Mouse (Mus musculus) thymus, postnatal 25 days (tissue): ENCODE measurements around the gene Gm30083.

Source experiments
- DNase-seq: peaks from one replicate; pipeline ENCODE4 v3.0.0; 2022

Gene Gm30083

DNA sequence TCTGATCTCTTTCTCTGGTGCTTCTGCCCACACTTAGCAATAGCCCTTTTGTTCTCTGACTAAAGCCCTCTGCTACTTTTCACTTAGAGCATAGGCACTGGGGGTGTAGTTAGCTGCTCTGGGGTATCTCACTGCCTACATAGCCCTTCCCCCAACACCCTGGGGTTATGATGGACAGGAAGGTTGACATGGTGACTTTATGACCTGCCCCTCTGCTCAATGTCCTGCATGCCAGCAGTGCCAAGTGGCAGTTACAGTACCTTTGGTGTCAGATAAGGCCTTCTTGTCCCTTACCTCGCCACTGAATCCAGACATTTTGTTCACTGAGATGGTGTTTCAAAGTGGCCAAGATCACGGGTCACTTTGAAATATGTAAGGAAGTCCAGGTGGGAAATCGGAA lies at the start of gene Gm30083:
Gene Gm30083 (minus strand): TSS at position 120 of the 400 bp plus-strand sequence.
- DNase-seq: no peak

DNA sequence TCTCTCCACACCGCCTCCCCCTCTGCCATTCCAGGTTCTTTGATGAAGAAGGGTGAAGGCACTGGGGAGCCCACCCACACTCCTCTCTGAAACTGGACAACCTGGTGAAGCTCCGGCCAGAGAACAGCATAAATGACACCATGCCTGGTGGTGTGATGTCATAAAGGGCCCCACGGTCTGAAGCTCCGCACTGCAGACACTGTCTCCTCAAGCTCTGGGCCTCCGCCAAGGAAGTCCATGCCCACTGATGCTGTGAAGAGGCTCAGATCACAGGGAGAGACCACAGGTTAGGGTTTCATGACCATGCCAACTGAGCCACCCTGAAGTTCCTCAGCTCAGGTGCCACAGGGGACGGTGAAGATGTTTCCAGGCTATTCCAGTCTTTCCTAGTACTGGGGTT lies 37.5 kb upstream of the Gm30083 start, which contains the start of gene Antxrl:
Gene Antxrl (plus strand): TSS at position 192 of the 400 bp plus-strand sequence.
- DNase-seq: no peak

DNA sequence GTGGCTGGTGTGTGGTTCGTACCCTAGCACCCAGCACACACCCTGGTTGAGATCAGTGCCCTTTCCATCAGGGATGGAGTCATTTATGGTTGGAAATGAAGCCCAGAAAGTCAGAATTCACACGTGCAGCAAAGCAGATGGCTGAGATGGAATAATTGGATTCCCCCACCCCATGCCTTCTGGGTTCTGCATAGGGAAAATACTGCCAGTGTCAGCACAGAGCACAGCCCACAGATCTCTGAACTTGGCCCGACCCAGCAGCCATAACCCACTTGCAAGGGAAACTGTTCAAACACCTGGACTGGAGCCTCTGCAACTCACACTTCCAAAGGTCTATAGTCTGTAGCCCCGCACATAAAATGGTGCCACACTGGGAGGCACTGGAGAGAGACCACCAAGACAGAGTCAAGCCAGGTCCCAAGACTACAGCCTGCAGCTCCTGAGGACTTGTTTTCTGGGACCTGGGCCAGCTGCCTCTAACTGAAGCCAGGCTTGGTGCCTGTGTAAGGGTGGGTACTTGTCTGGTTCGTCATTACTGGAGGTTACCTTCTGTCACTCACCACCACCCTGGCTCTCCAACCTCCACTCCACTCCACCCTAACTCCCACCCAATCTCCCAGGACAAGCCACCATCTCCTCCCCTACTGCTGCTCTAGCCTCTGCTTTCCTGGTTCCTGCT lies 35.3 kb upstream of the Gm30083 start:
- DNase-seq: no peak

DNA sequence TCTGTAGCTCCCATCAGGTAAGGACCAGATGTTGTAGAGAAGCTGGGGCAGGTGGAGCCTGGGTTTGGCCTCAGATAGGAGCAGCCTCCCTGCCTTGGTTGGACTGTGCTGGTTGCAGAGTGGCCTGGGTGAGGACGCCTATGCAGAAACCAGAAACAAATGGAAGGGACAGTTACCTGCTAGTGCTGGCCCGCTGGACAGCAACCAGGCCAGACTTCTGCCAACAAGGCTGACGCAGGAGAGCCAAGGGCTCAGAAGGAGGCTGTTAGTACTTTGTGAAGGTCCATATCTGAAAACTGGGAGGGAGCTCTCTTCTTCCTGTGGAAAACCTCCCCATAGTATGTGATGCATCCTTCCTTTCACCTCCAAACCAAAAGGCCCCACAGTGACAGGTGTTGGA lies 28.4 kb upstream of the Gm30083 start:
- DNase-seq: no peak

DNA sequence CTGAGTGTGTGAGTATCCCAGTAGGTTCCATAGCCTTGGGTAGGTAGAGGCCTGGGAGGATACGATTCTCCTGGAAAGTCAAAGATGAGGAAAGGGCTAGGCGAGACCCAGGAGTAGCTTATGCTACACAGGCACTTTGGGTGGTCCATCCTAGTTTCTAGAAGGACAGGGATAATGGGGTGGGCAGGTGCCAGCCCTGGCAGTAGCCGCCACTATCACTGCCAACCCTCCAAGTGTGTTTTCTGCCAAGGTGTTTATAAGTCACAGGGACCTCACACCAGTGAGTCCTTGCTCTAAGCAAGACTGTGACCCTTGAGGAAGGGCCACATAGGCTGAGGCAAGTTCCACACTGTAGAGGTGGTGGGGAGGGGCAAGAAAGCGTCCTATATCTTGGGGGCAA lies 26.3 kb upstream of the Gm30083 start:
- no peak for DNase-seq

DNA sequence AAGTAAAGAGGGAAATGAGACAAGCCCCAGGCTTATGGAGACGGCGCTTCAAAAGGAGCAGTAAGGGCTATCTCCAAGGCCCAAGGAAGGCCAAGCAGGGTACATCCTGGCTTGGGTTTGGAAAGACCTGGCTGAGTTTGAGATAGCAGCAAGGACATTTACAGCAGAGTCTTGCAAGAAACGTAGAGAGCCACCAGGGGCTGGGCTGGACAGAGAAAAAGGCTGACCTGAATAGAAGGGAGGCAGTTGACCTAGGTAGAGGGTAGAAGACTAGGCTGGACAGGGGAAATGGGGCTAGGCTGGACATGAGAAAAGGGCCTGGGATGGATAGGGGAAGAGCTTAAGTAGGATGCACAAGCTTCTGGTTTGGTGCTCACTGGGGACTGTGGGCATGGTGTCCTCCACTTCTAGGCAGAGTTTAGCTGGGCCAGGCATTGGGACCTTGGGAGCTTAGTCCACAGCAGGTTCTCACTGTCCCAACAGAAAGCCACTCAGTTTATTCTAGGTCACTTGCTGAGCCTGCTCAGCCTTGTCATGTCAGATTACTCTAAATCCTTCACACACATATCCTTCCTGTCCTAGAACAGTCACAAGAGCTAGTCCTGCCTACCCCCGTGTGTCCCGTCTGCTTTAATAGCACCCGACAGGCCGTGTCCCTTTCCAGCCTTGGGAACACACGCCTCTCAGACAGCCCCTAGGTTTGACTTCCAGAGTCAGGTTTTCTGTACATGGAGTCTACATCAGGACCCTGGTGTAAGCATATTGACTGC lies 19.0 kb upstream of the Gm30083 start:
- no peak for DNase-seq

DNA sequence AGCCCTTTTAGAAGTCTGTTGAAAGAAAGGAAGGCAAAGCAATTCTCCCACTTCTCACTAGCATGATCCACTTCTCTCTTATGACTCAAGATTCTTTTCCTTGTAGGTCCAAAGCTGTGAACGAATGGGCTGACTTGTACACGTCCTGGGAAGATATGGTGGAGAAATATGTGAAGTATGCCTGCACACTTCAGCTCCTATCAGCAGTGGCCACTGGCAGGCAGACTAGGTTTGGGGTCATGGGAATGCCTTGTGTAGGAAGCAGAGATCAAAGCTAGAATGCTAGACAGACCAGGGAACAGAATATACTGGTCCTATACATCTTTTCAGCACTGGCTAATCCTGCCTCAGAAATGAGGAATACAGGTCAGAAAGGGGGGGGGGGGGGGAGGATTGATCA lies 11.7 kb upstream of the Gm30083 start:
- no peak for DNase-seq

DNA sequence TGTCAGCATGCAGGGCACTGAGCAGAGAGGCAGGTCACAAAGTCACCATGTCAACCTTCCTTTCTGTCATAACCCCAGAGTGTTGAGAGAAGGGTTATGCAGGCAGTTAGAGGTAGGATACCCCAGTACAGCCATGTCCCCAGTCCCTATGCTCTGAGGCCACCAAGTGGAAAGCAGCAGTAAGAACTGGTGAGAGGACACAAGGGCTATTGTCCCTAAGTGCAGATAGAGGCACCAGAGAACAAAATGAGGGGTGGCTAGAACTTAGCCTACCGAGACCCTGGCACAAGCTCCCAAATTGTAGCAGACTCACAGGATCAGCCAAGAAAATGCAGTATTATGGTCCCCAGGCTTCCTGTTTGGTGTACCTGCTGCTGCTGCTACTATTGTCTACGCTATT lies 2.0 kb upstream of the Gm30083 start:
- no peak for DNase-seq

DNA sequence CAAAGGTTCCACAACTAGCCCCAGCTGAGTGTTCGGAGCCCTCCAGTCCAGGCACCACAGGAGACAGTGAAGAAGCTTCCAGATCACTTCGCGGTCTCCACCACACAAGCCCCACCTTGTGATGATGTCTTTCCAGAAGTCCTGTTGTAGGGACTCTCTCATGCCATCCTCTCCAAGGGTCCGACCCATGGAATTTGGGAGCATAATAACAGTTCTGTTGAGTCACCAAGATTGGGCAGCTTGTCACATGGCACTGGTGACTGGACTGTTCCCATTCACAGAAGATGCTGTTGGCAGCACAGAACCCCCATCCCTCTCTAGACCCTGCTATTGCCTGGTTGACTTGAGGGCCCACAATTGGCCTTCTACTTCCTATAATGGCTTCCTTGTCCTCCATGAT lies 1.4 kb upstream of the Gm30083 start, which contains the start of gene Gm5460:
Gene Gm5460 (plus strand): TSS at position 378 of the 400 bp plus-strand sequence.
- DNase-seq: no peak

DNA sequence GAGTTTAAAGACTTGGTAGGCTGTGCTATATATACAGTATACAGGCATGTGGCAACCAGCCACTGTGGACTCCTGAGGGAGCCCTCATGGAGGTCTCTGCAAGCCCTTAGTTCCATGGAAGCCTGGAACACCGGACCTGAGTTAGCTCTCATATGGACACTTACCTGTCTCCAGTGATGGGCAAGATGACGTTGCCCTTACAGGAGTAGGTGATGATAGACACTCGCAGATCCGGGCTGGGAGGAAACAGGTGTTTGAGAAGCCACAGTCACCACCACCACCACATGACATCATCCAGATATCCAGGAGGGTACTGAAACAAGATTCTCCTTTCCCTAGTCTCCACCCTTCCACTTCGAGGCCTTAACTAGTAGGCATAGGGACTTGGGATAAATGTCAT lies 12.6 kb downstream of the Gm30083 start:
- DNase-seq: no peak

DNA sequence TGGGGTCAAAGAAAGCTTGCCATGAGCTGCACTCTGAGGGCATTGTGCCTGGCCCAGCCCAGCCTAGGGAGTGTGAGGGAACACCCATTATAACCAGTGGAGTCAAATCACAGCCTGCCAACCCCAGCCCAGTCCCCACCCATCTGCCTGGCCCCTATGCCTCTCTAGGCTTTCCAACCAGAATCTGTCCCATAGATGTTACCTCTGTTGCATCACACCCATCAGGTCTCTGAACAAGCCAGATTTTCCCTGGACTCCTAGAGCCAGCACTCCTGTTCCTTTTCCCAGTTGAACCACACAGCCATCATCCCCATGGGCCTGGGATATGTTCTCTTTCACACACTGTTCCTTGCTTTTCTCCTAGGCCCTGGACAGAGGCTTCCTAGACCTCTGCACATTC lies 13.5 kb downstream of the Gm30083 start:
- DNase-seq: no peak

DNA sequence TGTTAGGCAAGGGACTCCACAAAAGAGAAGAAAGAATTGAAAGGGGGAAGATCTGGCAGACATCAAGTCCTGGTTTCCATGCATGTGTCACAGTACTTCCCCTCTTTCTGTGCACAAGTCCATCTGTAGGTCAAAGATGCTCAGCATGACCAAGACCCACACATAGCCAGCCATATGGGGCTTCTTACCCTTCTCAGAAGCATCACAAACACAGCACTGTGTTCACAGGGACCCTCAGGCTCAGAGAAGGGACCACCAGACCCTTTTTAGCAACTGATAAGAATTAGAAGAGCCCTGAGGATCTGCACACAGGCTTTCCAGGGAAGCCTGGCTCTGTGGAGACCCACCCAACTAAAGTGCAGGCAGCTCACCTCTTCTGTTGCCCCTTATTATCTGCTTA lies 14.9 kb downstream of the Gm30083 start:
- no peak for DNase-seq

DNA sequence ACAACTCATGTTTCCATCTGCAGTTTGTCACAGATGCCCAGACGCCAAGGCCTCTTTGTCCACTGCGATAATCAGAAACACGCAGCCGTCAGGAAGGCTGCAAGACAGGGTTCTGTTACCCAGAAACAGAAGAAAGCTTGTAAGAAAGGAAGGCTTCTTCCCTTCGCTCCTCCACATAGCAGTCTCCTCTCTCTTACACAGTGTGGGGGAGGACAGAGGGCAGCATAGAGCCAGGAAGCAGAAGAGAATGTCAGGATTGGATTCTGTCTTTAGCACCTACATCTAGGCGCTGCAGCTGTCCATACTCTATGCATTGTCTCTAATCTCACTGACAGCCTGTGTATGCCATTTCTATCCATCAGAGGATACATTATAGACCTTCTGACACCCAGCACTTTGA lies 17.6 kb downstream of the Gm30083 start:
- DNase-seq: no peak

DNA sequence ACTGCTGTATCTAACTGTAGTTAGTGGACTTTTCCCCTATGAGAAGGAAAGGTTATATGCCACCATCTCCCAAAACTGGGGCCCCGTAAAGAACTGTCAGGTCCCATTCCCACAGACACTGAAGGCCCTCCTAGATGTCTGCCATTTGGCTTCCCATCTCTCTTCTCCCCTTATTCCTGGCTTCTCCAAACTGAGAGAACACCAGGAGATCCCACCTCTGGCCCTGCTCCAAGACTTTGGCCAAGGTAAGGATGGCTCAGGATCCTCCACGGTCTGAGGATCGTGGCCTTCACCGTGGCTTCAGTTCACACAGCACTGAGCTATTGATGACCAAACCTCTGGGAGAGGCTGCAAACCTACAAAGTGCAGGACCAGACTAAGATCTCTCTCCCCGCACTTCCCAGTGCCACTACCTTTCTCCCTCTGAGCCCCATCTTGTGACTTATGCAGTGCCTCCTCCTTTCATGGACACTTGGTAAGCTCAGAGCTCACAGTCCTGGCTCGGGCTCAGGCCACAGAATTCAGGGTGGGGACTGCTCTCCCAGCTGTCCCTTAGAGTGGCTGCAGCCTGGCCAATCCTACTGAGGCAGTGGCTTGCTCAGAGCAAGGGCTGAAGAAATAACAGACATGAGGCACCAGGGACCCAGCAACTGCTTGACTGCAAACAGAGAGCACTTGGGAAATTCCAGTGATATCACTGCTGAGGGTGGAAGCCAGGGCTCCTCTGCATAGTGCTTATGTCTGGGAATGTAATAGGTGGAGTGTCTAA lies 21.3 kb downstream of the Gm30083 start:
- no peak for DNase-seq

DNA sequence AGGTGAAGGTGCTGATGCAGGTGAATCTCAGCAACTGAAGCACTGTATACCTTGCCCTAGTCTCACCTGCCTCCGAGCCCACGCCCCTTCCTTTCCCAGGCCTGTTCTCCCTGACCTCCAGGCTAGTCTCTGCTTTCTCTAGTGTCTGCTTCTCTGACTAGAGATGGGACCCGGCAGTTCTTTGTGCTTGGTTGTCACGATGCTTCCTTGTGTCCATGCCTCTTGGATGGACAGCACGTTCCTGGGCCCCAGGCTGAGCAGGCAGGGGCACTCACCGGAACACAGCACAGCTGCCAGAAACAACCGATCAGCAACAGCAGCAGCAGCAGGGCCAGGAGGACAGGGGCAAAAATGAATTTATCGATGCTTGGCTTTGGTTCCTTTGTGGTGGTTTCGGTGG lies 21.9 kb downstream of the Gm30083 start:
- DNase-seq: no peak

DNA sequence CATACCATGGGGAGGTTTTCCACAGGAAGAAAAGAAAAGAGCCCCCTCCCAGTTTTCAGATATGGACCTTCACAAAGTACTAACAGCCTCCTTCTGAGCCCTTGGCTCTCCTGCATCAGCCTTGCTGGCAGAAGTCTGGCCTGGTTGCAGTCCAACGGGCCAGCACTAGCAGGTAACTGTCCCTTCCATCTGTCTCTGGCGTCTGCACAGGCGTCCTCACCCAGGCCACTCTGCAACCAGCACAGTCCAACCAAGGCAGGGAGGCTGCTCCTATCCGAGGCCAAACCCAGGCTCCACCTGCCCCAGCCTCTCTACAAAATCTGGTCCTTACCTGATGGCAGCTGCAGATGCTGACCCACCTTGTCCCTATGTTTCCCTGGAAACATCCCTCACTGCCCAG lies 23.0 kb downstream of the Gm30083 start:
- DNase-seq: no peak

DNA sequence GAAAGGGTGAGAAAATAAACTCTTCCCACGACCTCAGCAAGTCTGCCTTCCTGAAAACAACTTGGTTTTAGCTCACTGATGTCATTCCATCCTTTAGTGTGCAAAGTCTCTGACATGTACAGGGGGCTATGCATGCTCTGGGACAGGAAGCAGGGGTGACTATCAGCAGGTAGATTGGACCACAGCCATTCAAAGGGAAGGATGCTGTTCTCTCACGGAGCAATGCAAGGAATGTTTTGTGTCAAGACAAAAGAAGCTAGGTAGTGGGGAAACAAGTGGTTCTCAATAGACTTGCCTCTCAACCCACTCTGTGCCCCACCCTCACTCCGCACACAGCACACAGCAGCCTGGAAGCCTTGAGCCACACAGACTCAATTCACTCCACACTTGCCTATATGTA lies 25.8 kb downstream of the Gm30083 start:
- DNase-seq: no peak

DNA sequence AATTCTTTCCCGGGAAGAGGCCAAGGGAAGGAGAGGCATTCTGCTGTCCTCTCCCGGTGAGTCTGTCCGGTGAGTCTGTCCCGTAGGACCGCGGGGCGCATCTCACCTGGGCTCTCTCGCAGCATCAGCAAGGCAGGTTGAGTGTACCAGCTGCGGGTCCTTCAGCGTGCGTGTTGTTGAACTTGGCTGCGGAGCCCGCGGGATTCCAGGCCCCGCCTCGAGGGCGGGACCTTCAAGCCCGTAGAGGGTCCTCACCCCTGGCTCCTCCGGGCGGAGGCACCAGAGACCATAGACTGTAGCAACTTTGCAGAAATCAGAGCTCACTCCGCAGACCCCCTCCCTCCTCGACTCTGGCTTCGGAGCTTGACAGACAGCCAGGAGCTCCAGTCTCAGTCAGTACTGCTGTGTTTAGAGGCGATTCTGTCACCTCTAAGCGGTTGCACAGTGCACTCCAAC lies 36.4 kb downstream of the Gm30083 start, which contains the start of gene Zfp488:
Gene Zfp488 (minus strand): TSS at position 161 of the 456 bp plus-strand sequence.
- no peak for DNase-seq

DNA sequence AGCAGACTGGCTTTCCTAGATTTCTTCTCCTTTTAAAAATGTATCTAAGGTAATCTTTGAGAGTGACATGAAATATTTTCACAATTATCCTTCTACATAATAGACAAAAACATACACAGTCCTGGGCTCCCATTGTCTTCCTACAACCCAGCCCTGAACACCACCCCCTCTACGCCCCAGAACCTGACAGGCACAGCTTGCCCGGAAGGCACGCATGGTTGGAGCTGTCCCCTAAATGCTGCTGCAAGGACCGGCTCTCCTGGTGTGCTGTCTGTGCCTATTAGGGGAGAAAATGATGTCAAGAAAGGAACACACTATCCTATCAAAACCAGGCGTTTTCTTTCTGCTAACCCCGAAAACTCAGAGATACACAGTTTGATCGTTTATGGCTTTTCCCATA lies 37.2 kb downstream of the Gm30083 start:
- DNase-seq: no peak

DNA sequence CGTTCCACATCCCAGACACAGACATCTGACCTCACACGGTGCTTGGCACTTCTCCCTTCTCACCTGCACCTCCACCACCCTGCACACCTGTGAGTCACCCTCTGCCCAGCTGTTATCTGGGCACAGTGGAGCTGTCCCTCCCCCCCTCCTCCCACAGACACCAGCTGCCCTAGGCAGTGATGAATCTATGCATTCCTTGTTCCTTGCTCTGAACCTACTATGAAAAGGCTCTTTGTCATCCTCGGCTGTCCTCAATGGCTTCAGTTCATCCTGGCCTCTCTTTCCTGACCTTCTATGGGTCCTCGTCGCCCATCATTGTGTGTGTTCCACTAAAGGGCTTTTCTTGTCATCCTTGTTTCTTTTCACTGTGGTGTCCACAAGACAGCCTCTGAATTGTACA lies 40.2 kb downstream of the Gm30083 start:
- no peak for DNase-seq

DNA sequence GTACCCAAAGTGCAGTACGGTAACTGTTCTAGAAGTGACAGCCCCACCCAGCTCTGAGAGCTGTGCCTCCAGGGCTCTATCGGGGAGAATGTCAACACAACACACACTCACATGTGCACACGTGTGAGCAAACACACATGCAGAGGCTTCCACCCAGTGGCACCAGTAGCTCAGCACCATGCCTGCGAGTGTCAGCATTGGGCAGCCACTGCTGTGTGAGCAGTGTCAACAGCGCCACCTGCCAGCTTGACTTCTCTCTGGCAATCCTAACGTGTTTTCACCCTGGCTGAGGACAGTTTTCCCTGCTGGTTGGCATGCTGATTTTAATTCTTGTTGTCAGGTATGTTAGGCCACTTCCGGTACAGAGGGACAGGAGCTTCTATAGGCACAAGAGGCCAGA lies 42.3 kb downstream of the Gm30083 start:
- no peak for DNase-seq

DNA sequence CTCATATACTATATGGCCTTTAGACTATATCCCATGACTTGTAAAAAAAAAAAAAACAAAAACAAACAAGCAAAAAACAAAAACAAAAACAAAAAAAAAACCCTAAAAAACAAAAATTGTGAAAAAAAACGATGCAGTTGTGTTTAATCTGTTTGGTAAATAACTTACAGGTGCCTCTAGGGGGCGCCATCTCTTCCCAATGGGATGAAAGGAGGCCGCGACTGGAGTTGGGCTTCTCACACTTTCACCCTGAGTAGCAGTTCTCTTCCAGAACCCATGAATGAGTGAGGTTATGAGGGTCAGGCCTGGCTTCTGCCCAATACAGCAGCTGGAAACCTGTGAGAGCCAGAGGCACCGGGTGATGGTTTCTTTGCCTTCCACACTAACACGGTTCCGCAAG lies 49.3 kb downstream of the Gm30083 start:
- no peak for DNase-seq

DNA sequence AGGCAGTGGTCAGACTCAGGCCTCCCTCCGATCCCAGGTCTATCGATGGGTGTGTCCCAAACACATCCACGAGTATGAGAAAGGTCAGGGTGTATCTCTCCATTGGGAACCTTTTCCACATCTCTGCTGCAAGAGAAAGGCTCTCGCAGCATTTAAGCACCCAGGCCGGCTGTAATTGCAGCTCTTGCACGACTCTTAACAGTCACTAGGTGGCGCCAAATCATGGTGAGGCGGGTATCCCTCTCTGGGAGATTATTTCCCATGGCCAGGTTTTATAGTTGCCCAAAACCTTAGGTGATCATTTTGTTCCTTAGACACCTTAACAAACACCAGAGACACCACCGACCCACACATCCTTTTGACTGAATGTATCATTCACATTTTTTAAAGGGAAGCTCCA lies 55.6 kb downstream of the Gm30083 start:
- no peak for DNase-seq

DNA sequence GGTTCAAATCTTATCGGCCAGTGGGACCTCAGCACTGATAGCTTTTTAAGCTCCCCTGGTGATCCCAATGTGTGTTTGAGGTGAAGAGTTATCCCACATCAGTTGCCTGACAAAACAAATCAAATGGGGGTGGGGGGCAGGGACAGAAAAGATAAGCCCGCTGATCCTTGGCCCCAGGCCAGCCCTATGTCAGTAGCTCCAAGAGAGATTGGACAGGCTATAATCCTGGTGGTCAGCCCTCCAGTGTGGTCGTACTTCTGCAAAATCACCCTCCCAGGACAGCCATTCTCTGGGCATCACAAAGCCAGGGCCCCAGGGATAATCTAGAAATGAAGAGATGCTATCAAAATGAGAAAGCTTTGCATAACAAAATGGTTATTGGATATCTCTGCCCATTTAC lies 56.1 kb downstream of the Gm30083 start:
- DNase-seq: no peak
